ENCODE assay signal across 14 mouse cellular contexts in the genomic region with DNA sequence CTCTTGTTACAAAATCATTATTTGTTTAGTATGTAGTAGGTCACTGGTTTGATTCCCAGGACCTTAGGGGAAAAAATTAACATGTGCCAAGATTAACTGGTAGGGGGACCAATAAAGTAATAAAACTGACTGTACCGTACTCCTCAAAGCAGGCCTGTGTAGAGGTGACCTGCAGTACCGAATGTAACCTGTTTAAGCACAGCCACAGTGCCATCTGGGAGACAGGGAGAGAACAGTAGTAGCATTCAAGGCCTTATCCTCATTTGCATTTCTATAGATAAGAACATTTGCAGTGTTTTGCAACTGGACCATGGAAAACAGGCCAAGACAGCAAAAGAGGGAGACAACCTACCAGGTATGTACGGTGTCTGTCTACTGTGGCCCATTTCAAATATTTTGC. TPM values are rescaled to one million over a fixed set of nuclear protein-coding genes. Genes with fewer than 3 reads are reported as not detected.
DNase-seq lines count a peak whose midpoint lies in the region; ATAC-seq and TF ChIP-seq lines count a peak whose summit lies in the region.
"Had no signal": no experiment of that assay in that cellular context is flagged by ENCODE, and none has a peak within 500 bp of the region (broad histone marks: within the 10 kb centered on the region; RNA-seq: fewer than 3 reads in every experiment).

No protein-coding gene starts in this region.

- H3K4me2 ChIP-seq in hindbrain, embryonic 11.5 days (replicated peaks; ENCODE audit: low read depth, low read length): no peak overlapping the region
- no peak overlapping the region for H3K4me2 ChIP-seq in hindbrain, embryonic 12.5 days (replicated peaks)
- H3K4me2 ChIP-seq in neural tube, embryonic 12.5 days (replicated peaks): no peak overlapping the region
- no peak overlapping the region for H3K4me2 ChIP-seq in neural tube, embryonic 15.5 days
- H3K4me2 ChIP-seq in kidney, embryonic 15.5 days: no peak overlapping the region

- no peaks in the 10 kb centered on the region for H3K4me1 ChIP-seq in hindbrain, embryonic 11.5 days (replicated peaks; ENCODE audit: control insufficient read depth, insufficient read depth, low read length)
- H3K4me1 ChIP-seq in hindbrain, embryonic 12.5 days: no peaks in the 10 kb centered on the region
- H3K4me1 ChIP-seq in neural tube, embryonic 12.5 days: peaks cover 3% of the 10 kb centered on the region; the same call in 1 of the 2 replicates
- no peaks in the 10 kb centered on the region for H3K4me1 ChIP-seq in neural tube, embryonic 15.5 days
- H3K4me1 ChIP-seq in cortical plate, adult 2 months (ENCODE audit: control insufficient read depth, insufficient read depth, low read length): no peaks in the 10 kb centered on the region
- H3K4me1 ChIP-seq in cerebellum, adult 2 months (ENCODE audit: control insufficient read depth, insufficient read depth, low read length): no peaks in the 10 kb centered on the region
- no peaks in the 10 kb centered on the region for H3K4me1 ChIP-seq in kidney, embryonic 15.5 days

- 0 out of 2 replicates have a peak, but pooled peaks have one; percentile 3 for TF ChIP-seq CTCF in cortical plate, adult 2 months (IDR thresholded peaks at IDR 0.05; ENCODE audit: extremely low read depth, insufficient read depth, low read length)
- no peak for TF ChIP-seq CTCF in cerebellum, adult 2 months (IDR thresholded peaks at IDR 0.05; ENCODE audit: borderline replicate concordance, insufficient read depth, low read depth, low read length)

- H3K9ac ChIP-seq in hindbrain, embryonic 11.5 days (ENCODE audit: low read depth, low read length): no peak overlapping the region
- H3K9ac ChIP-seq in hindbrain, embryonic 12.5 days: no peak overlapping the region
- no peak overlapping the region for H3K9ac ChIP-seq in neural tube, embryonic 12.5 days
- H3K9ac ChIP-seq in neural tube, embryonic 15.5 days (replicated peaks): no peak overlapping the region
- H3K9ac ChIP-seq in kidney, embryonic 15.5 days: no peak overlapping the region

- no peaks in the 10 kb centered on the region for H3K36me3 ChIP-seq in hindbrain, embryonic 11.5 days (ENCODE audit: control insufficient read depth, insufficient read depth, low read length)
- no peaks in the 10 kb centered on the region for H3K36me3 ChIP-seq in hindbrain, embryonic 12.5 days
- no peaks in the 10 kb centered on the region for H3K36me3 ChIP-seq in neural tube, embryonic 12.5 days
- no peaks in the 10 kb centered on the region for H3K36me3 ChIP-seq in neural tube, embryonic 15.5 days
- H3K36me3 ChIP-seq in kidney, embryonic 15.5 days: no peaks in the 10 kb centered on the region

- H3K27me3 ChIP-seq in hindbrain, embryonic 11.5 days (ENCODE audit: control insufficient read depth, insufficient read depth, low read length): no peaks in the 10 kb centered on the region
- no peaks in the 10 kb centered on the region for H3K27me3 ChIP-seq in hindbrain, embryonic 12.5 days
- no peaks in the 10 kb centered on the region for H3K27me3 ChIP-seq in neural tube, embryonic 12.5 days (replicated peaks)
- no peaks in the 10 kb centered on the region for H3K27me3 ChIP-seq in neural tube, embryonic 15.5 days (replicated peaks)
- no peaks in the 10 kb centered on the region; the same call in 1 of the 2 replicates for H3K27me3 ChIP-seq in cerebellum, adult 2 months (ENCODE audit: control insufficient read depth, insufficient read depth, low read length)
- H3K27me3 ChIP-seq in kidney, embryonic 15.5 days: no peaks in the 10 kb centered on the region
- H3K27me3 ChIP-seq: Patski had no signal

- no peaks in the 10 kb centered on the region for H3K9me3 ChIP-seq in hindbrain, embryonic 11.5 days (ENCODE audit: control insufficient read depth, low read length)
- no peaks in the 10 kb centered on the region for H3K9me3 ChIP-seq in hindbrain, embryonic 12.5 days (replicated peaks)
- no peaks in the 10 kb centered on the region for H3K9me3 ChIP-seq in neural tube, embryonic 12.5 days
- no peaks in the 10 kb centered on the region for H3K9me3 ChIP-seq in neural tube, embryonic 15.5 days (replicated peaks)
- H3K9me3 ChIP-seq in kidney, embryonic 15.5 days (replicated peaks): no peaks in the 10 kb centered on the region

- no peak for ATAC-seq in hindbrain, embryonic 11.5 days (ENCODE audit: low FRiP score)
- no peak; the same call in 1 of the 2 replicates for ATAC-seq in hindbrain, embryonic 12.5 days (ENCODE audit: low FRiP score)
- ATAC-seq in neural tube, embryonic 12.5 days (ENCODE audit: low FRiP score, low read depth): peak; percentile 68
- ATAC-seq in neural tube, embryonic 15.5 days (ENCODE audit: low FRiP score): no peak
- no peak for ATAC-seq in kidney, embryonic 15.5 days (replicated peaks; ENCODE audit: low FRiP score)
- ATAC-seq: hindbrain, embryonic 16.5 days; Patski had no signal

- no peak overlapping the region for H3K4me3 ChIP-seq in hindbrain, embryonic 11.5 days (ENCODE audit: low read depth, low read length)
- no peak overlapping the region for H3K4me3 ChIP-seq in hindbrain, embryonic 12.5 days
- no peak overlapping the region for H3K4me3 ChIP-seq in neural tube, embryonic 12.5 days
- H3K4me3 ChIP-seq in neural tube, embryonic 15.5 days (replicated peaks): no peak overlapping the region
- H3K4me3 ChIP-seq in cortical plate, adult 2 months (ENCODE audit: insufficient read depth, low read length): no peak overlapping the region
- no peak overlapping the region for H3K4me3 ChIP-seq in cerebellum, adult 2 months (replicated peaks; ENCODE audit: insufficient read depth, low read depth, low read length)
- no peak overlapping the region for H3K4me3 ChIP-seq in kidney, embryonic 15.5 days (replicated peaks)
- H3K4me3 ChIP-seq: left cerebral cortex, adult 2 months; myocyte had no signal

- DNase-seq in hindbrain, embryonic 11.5 days (ENCODE audit: low spot score): peak; percentile 9
- DNase-seq in cerebellum, adult 2 months: no peak
- DNase-seq: cerebellum, postnatal 25 days; gastrocnemius, postnatal 14 days; lung, postnatal 36 days had no signal

- no peak overlapping the region for H3K27ac ChIP-seq in hindbrain, embryonic 11.5 days (ENCODE audit: low read depth, low read length)
- no peak overlapping the region for H3K27ac ChIP-seq in hindbrain, embryonic 12.5 days
- H3K27ac ChIP-seq in neural tube, embryonic 12.5 days: no peak overlapping the region
- H3K27ac ChIP-seq in neural tube, embryonic 15.5 days (replicated peaks): no peak overlapping the region
- no peak overlapping the region for H3K27ac ChIP-seq in cortical plate, adult 2 months (ENCODE audit: insufficient read depth, low read length)
- H3K27ac ChIP-seq in cerebellum, adult 2 months (ENCODE audit: insufficient read depth, low read length): no peak overlapping the region
- no peak overlapping the region for H3K27ac ChIP-seq in kidney, embryonic 15.5 days
- H3K27ac ChIP-seq: left cerebral cortex, adult 2 months had no signal

- 59% methylated on average over 3 of the region's 3 CpGs for WGBS in hindbrain, embryonic 11.5 days
- 56% methylated on average over 3 of the region's 3 CpGs for whole genome bisulfite sequencing in hindbrain, embryonic 12.5 days
- 38% methylated on average over 3 of the region's 3 CpGs for WGBS in neural tube, embryonic 12.5 days
- 36% methylated on average over 3 of the region's 3 CpGs for WGBS in neural tube, embryonic 15.5 days
- WGBS in cerebellum, adult 2 months: 79% methylated on average over 3 of the region's 3 CpGs
- 76% methylated on average over 3 of the region's 3 CpGs for WGBS in kidney, embryonic 15.5 days

- no peak for TF ChIP-seq POLR2A in cortical plate, adult 2 months (IDR thresholded peaks at IDR 0.05; ENCODE audit: extremely low read depth, insufficient read depth, low read length)
- TF ChIP-seq POLR2A in cerebellum, adult 2 months (IDR thresholded peaks at IDR 0.05; ENCODE audit: borderline replicate concordance, insufficient read depth, low read length): no peak

RNA-seq across cellular contexts. Expression of gene Ptgr2, which starts 7.2 kb away (rescaled TPM):
- 16.0 and 17.9 TPM in 2 replicates for polyA plus RNA-seq in hindbrain, embryonic 11.5 days (2014; fragmentation: Nextera tagmentation; extraction: Ambion mirVana)
- polyA plus RNA-seq in hindbrain, embryonic 12.5 days (2016; fragmentation: Nextera tagmentation; extraction: Ambion mirVana): 16.0 and 17.4 TPM in 2 replicates
- 14.2 and 17.4 TPM in 2 replicates for polyA plus RNA-seq in neural tube, embryonic 12.5 days (2016; fragmentation: Nextera tagmentation; extraction: Ambion mirVana)
- 15.8 and 18.2 TPM in 2 replicates for polyA plus RNA-seq in neural tube, embryonic 15.5 days (2015; fragmentation: Nextera tagmentation; extraction: Ambion mirVana)
- 30.3 and 31.0 TPM in 2 replicates for polyA plus RNA-seq in cortical plate, adult 2 months (2012; rRNA removed)
- 28.8 and 30.2 TPM in 2 replicates for polyA plus RNA-seq in cerebellum, adult 2 months (2012; rRNA removed)
- 25.4 and 26.7 TPM in 2 replicates for polyA plus RNA-seq in kidney, embryonic 15.5 days (2015; fragmentation: Nextera tagmentation; extraction: Ambion mirVana)

RNA-seq across cellular contexts. Expression of gene Zfp410, which starts 38.8 kb away (rescaled TPM):
- 126 TPM in 2 replicates for polyA plus RNA-seq in hindbrain, embryonic 11.5 days (2014; fragmentation: Nextera tagmentation; extraction: Ambion mirVana)
- 99.3 and 101 TPM in 2 replicates for polyA plus RNA-seq in hindbrain, embryonic 12.5 days (2016; fragmentation: Nextera tagmentation; extraction: Ambion mirVana)
- polyA plus RNA-seq in neural tube, embryonic 12.5 days (2016; fragmentation: Nextera tagmentation; extraction: Ambion mirVana): 108 and 111 TPM in 2 replicates
- 60.6 and 61.2 TPM in 2 replicates for polyA plus RNA-seq in neural tube, embryonic 15.5 days (2015; fragmentation: Nextera tagmentation; extraction: Ambion mirVana)
- polyA plus RNA-seq in cortical plate, adult 2 months (2012; rRNA removed): 36.0 and 36.4 TPM in 2 replicates
- 44.4 and 52.4 TPM in 2 replicates for polyA plus RNA-seq in cerebellum, adult 2 months (2012; rRNA removed)
- 77.8 and 79.4 TPM in 2 replicates for polyA plus RNA-seq in kidney, embryonic 15.5 days (2015; fragmentation: Nextera tagmentation; extraction: Ambion mirVana)

RNA-seq across cellular contexts. Expression of gene Elmsan1, which starts 59.2 kb away (rescaled TPM):
- polyA plus RNA-seq in hindbrain, embryonic 11.5 days (2014; fragmentation: Nextera tagmentation; extraction: Ambion mirVana): 4.2 and 6.1 TPM in 2 replicates
- polyA plus RNA-seq in hindbrain, embryonic 12.5 days (2016; fragmentation: Nextera tagmentation; extraction: Ambion mirVana): 7.2 and 8.0 TPM in 2 replicates
- 6.1 and 6.3 TPM in 2 replicates for polyA plus RNA-seq in neural tube, embryonic 12.5 days (2016; fragmentation: Nextera tagmentation; extraction: Ambion mirVana)
- polyA plus RNA-seq in neural tube, embryonic 15.5 days (2015; fragmentation: Nextera tagmentation; extraction: Ambion mirVana): 4.0 and 5.4 TPM in 2 replicates
- 6.9 and 7.3 TPM in 2 replicates for polyA plus RNA-seq in cortical plate, adult 2 months (2012; rRNA removed)
- polyA plus RNA-seq in cerebellum, adult 2 months (2012; rRNA removed): 8.4 and 9.7 TPM in 2 replicates
- 8.7 and 10.8 TPM in 2 replicates for polyA plus RNA-seq in kidney, embryonic 15.5 days (2015; fragmentation: Nextera tagmentation; extraction: Ambion mirVana)
